Mouse (Mus musculus): ENCODE data around the gene Tmem132c.

Tmem132c gene

GRCm38 (mm10) chr5:127496895-127497294 lies 255.3 kb downstream of the Tmem132c start:
- DNase-seq (ENCODE audit: low read depth) = no peak

- DNase-seq (ENCODE audit: low read depth) = no peak
Observed at GRCm38 (mm10) chr5:127499151-127499827, 257.7 kb downstream of the Tmem132c start.

GRCm38 (mm10) chr5:127502838-127503237 lies 261.2 kb downstream of the Tmem132c start:
- no peak for DNase-seq (ENCODE audit: low read depth)

- DNase-seq (ENCODE audit: low read depth) = peak; percentile 40
Observed at GRCm38 (mm10) chr5:127505697-127506096, 264.1 kb downstream of the Tmem132c start.

GRCm38 (mm10) chr5:127511653-127512052 lies 270.0 kb downstream of the Tmem132c start:
- DNase-seq (ENCODE audit: low read depth) = peak; percentile 63

GRCm38 (mm10) chr5:127515960-127516359 lies 274.4 kb downstream of the Tmem132c start:
- DNase-seq (ENCODE audit: low read depth) = no peak

- DNase-seq (ENCODE audit: low read depth) = peak; percentile 25
Observed at GRCm38 (mm10) chr5:127522744-127523476, 281.3 kb downstream of the Tmem132c start.

GRCm38 (mm10) chr5:127527344-127527974 lies 285.9 kb downstream of the Tmem132c start:
- DNase-seq (ENCODE audit: low read depth) = no peak

GRCm38 (mm10) chr5:127537508-127537907 lies 295.9 kb downstream of the Tmem132c start:
- peak; percentile 95 for DNase-seq (ENCODE audit: low read depth)

GRCm38 (mm10) chr5:127546585-127546991 lies 305.0 kb downstream of the Tmem132c start:
- DNase-seq (ENCODE audit: low read depth) = no peak

GRCm38 (mm10) chr5:127548136-127548535 lies 306.5 kb downstream of the Tmem132c start:
- no peak for DNase-seq (ENCODE audit: low read depth)

- no peak for DNase-seq (ENCODE audit: low read depth)
Observed at GRCm38 (mm10) chr5:127561086-127561485, 319.5 kb downstream of the Tmem132c start.

GRCm38 (mm10) chr5:127567165-127567741 lies 325.6 kb downstream of the Tmem132c start:
- DNase-seq (ENCODE audit: low read depth) = no peak

- peak; percentile 44 for DNase-seq (ENCODE audit: low read depth)
Observed at GRCm38 (mm10) chr5:127577419-127577818, 335.8 kb downstream of the Tmem132c start.

GRCm38 (mm10) chr5:127583658-127584057 lies 342.1 kb downstream of the Tmem132c start:
- DNase-seq (ENCODE audit: low read depth) = peak; percentile 78

- DNase-seq (ENCODE audit: low read depth) = peak; percentile 40
Observed at GRCm38 (mm10) chr5:127587854-127588253, 346.2 kb downstream of the Tmem132c start.

- no peak for DNase-seq (ENCODE audit: low read depth)
Observed at GRCm38 (mm10) chr5:127592406-127592805, 350.8 kb downstream of the Tmem132c start.

- peak; percentile 28 for DNase-seq (ENCODE audit: low read depth)
Observed at GRCm38 (mm10) chr5:127592854-127593253, 351.2 kb downstream of the Tmem132c start.

- no peak for DNase-seq (ENCODE audit: low read depth)
Observed at GRCm38 (mm10) chr5:127595676-127596075, 354.1 kb downstream of the Tmem132c start.

GRCm38 (mm10) chr5:127596862-127597261 lies 355.3 kb downstream of the Tmem132c start:
- no peak for DNase-seq (ENCODE audit: low read depth)

GRCm38 (mm10) chr5:127602996-127603395 lies 361.4 kb downstream of the Tmem132c start:
- no peak for DNase-seq (ENCODE audit: low read depth)

- DNase-seq (ENCODE audit: low read depth) = no peak
Observed at GRCm38 (mm10) chr5:127607507-127607906, 365.9 kb downstream of the Tmem132c start.

Data from 416B (cell line).